Mouse (Mus musculus): ENCODE results near the gene Srrd. TPM values are rescaled to one million over a fixed set of nuclear protein-coding genes. Genes with fewer than 3 reads are reported as not detected.

Gene Srrd
- total and polyA plus RNA-seq, 3 experiments, result 36.5 to 49.3 TPM; not detected in 1

GRCm38 (mm10) chr5:112346211-112346965 is 3.5 kb upstream of the Srrd start:
- peaks cover 0 to 20% of the 10 kb centered on the region in 2 experiments; a peak in 3 of 4 replicates for H3K4me1 ChIP-seq (ENCODE audit: control insufficient read depth in 1 of 2, insufficient read depth in 2 of 2, low read length in 2 of 2)
- no peaks in the 10 kb centered on the region for H3K9me3 ChIP-seq (replicated peaks; ENCODE audit: insufficient read depth, low read length)
- H3K79me2 ChIP-seq (ENCODE audit: control insufficient read depth, insufficient read depth, low read length, poor library complexity), result peaks cover 20% of the 10 kb centered on the region
- TF ChIP-seq USF1 (IDR thresholded peaks at IDR 0.05; ENCODE audit: low read depth, low read length), result no peak
- no peak for TF ChIP-seq USF2 (IDR thresholded peaks at IDR 0.05; ENCODE audit: borderline replicate concordance in 1 of 2, insufficient read depth in 1 of 2, low read depth in 1 of 2, low read length in 2 of 2)
- no peak for TF ChIP-seq ZC3H11A (IDR thresholded peaks at IDR 0.05; ENCODE audit: low read depth, low read length)
- no peak for TF ChIP-seq MEF2A (IDR thresholded peaks at IDR 0.05; ENCODE audit: extremely low read depth, insufficient replicate concordance, low read depth, low read length, poor library complexity, severe bottlenecking)
- no peak for TF ChIP-seq UBTF (IDR thresholded peaks at IDR 0.05; ENCODE audit: borderline replicate concordance, insufficient read depth, low read depth, low read length)
- no peak for TF ChIP-seq CTCF (IDR thresholded peaks at IDR 0.05 in 2 of 3, conservative IDR thresholded peaks at IDR 0.05 in 1 of 3; ENCODE audit: control insufficient read depth in 1 of 3, insufficient read depth in 1 of 3, low read depth in 2 of 3, low read length in 3 of 3, poor library complexity in 1 of 3, severe bottlenecking in 1 of 3)
- no peak for TF ChIP-seq ZMIZ1 (IDR thresholded peaks at IDR 0.05; ENCODE audit: low read depth, low read length)
- no peak for TF ChIP-seq ETS1 (IDR thresholded peaks at IDR 0.05; ENCODE audit: low read depth, low read length)
- TF ChIP-seq CHD2 (IDR thresholded peaks at IDR 0.05; ENCODE audit: low read length), result no peak
- no peak for TF ChIP-seq BHLHE40 (IDR thresholded peaks at IDR 0.05; ENCODE audit: borderline replicate concordance, low read depth, low read length)
- no peak for TF ChIP-seq TBP (IDR thresholded peaks at IDR 0.05; ENCODE audit: low read depth, low read length)
- TF ChIP-seq POLR2AphosphoS2 (IDR thresholded peaks at IDR 0.05; ENCODE audit: low read length), result no peak
- no peak for TF ChIP-seq HCFC1 (IDR thresholded peaks at IDR 0.05; ENCODE audit: low read depth, low read length)
- no peak for TF ChIP-seq RAD21 (IDR thresholded peaks at IDR 0.05; ENCODE audit: low read depth, low read length)
- no peak for TF ChIP-seq MAFK (IDR thresholded peaks at IDR 0.05; ENCODE audit: borderline replicate concordance, low read depth, low read length)
- no peak for TF ChIP-seq SIN3A (IDR thresholded peaks at IDR 0.05; ENCODE audit: low read length)
- no peak for TF ChIP-seq MAX (IDR thresholded peaks at IDR 0.05; ENCODE audit: low read length)
- TF ChIP-seq NELFE (IDR thresholded peaks at IDR 0.05; ENCODE audit: low read depth, low read length), result no peak
- TF ChIP-seq MYB (IDR thresholded peaks at IDR 0.05; ENCODE audit: low read depth, low read length), result no peak
- DNase-seq (ENCODE audit: low read depth, low spot score), result no peak
- H3K36me3 ChIP-seq (ENCODE audit: control insufficient read depth in 1 of 2, insufficient read depth in 2 of 2, low read length in 2 of 2), result peaks cover 0 to 10% of the 10 kb centered on the region in 2 experiments; a peak in 3 of 4 replicates
- no peak overlapping the region for H3K27ac ChIP-seq (ENCODE audit: control insufficient read depth, low read depth, low read length)
- no peaks in the 10 kb centered on the region for H3K27me3 ChIP-seq (ENCODE audit: control insufficient read depth in 1 of 2, insufficient read depth in 2 of 2, low read length in 2 of 2)
- no peak overlapping the region for H3K4me3 ChIP-seq (ENCODE audit: control insufficient read depth in 1 of 2, insufficient read depth in 1 of 2, low read depth in 2 of 2, low read length in 2 of 2)
- no peak overlapping the region for H3K9ac ChIP-seq (ENCODE audit: control insufficient read depth, low read depth, low read length, poor library complexity, severe bottlenecking)

All from MEL (cell line).